Mouse (Mus musculus) CH12.LX (cell line): ENCODE measurements around the gene Klhl8. TPM values are rescaled to one million over a fixed set of nuclear protein-coding genes. Genes with fewer than 3 reads are reported as not detected.

Experiments used
- DNase-seq: peaks from one replicate; pipeline ENCODE4 v3.0.0-alpha.2; 2013; ENCODE audit errors: extremely low read depth
- H3K27ac ChIP-seq: 2 replicates; pipeline ENCODE4 v1.5.1; 2012; ENCODE audit warnings: low read depth, mild to moderate bottlenecking, control low read depth, moderate library complexity; ENCODE audit not compliant: insufficient read depth
- H3K27me3 ChIP-seq: replicated peaks from 2 replicates; pipeline ENCODE3; 2012; ENCODE audit warnings: inconsistent platforms
- H3K36me3 ChIP-seq, 2 experiments: replicated peaks in 1 of 2; 2 replicates each; pipeline versions ENCODE3 to v1.6.1; 2012; ENCODE audit warnings: inconsistent platforms in 1 of 2, low read length in 1 of 2, mild to moderate bottlenecking in 1 of 2, mixed read lengths in 1 of 2, moderate library complexity in 1 of 2; ENCODE audit not compliant: control insufficient read depth in 1 of 2, insufficient read depth in 1 of 2
- H3K4me1 ChIP-seq, 2 experiments: 2 replicates each; pipeline ENCODE4 v1.6.1; 2012; ENCODE audit warnings: inconsistent platforms in 1 of 2, moderate library complexity in 1 of 2; ENCODE audit not compliant: insufficient read depth in 2 of 2, control insufficient read depth in 1 of 2
- H3K4me2 ChIP-seq: 2 replicates; pipeline ENCODE4 v1.6.1; 2012; ENCODE audit warnings: low read depth, mild to moderate bottlenecking, control low read depth; ENCODE audit not compliant: poor library complexity, insufficient read depth, severe bottlenecking
- H3K4me3 ChIP-seq, 3 experiments: fragments of 150-350 bp in 1 of 3; sonication (generic) in 1 of 3; replicated peaks in 1 of 3; 2 replicates each; pipeline versions ENCODE3 to v1.5.1; 2011 to 2012; ENCODE audit warnings: low read depth in 2 of 3, low read length in 2 of 3, mild to moderate bottlenecking in 2 of 3, moderate library complexity in 2 of 3, control low read depth in 1 of 3, improper control_type of control experiment in 1 of 3, inconsistent platforms in 1 of 3, mixed read lengths in 1 of 3; ENCODE audit not compliant: poor library complexity in 1 of 3
- H3K79me2 ChIP-seq: replicated peaks from 2 replicates; pipeline ENCODE4 v1.6.1; 2012; ENCODE audit warnings: mild to moderate bottlenecking, moderate library complexity; ENCODE audit not compliant: control insufficient read depth, poor library complexity, insufficient read depth, severe bottlenecking; ENCODE audit errors: extremely low read depth
- H3K9ac ChIP-seq: 2 replicates; pipeline ENCODE4 v1.6.1; 2012; ENCODE audit warnings: low read depth, mild to moderate bottlenecking, control low read depth, moderate library complexity; ENCODE audit not compliant: insufficient read depth
- H3K9me3 ChIP-seq: replicated peaks from 2 replicates; pipeline ENCODE3; 2012; ENCODE audit warnings: low read length, inconsistent platforms, mixed read lengths
- BHLHE40 ChIP-seq: IDR thresholded peaks from 2 replicates; pipeline ENCODE4 v1.6.1; 2011; ENCODE audit warnings: mild to moderate bottlenecking, low read depth, low read length, improper control_type of control experiment
- CTCF ChIP-seq, 2 experiments: IDR thresholded peaks in 1 of 2; conservative IDR thresholded peaks in 1 of 2; 2 replicates each; pipeline ENCODE4 v1.5.1; 2011 to 2012; ENCODE audit warnings: low read depth in 2 of 2, low read length in 2 of 2, improper control_type of control experiment in 1 of 2, inconsistent platforms in 1 of 2, mild to moderate bottlenecking in 1 of 2, moderate library complexity in 1 of 2
- EP300 ChIP-seq: IDR thresholded peaks from 2 replicates; pipeline ENCODE4 v1.6.1; 2011; ENCODE audit warnings: low read length, improper control_type of control experiment
- ETS1 ChIP-seq: conservative IDR thresholded peaks from 2 replicates; pipeline ENCODE4 v1.6.1; 2012; ENCODE audit warnings: low read depth, mild to moderate bottlenecking, inconsistent platforms, low read length, improper control_type of control experiment, moderate library complexity
- HCFC1 ChIP-seq: IDR thresholded peaks from 2 replicates; pipeline ENCODE4 v1.6.1; 2012; ENCODE audit warnings: low read depth, mild to moderate bottlenecking, inconsistent platforms, low read length, improper control_type of control experiment
- IRF4 ChIP-seq: IDR thresholded peaks from 2 replicates; pipeline ENCODE4 v1.6.1; 2014; ENCODE audit warnings: low read depth, mild to moderate bottlenecking, inconsistent platforms, low read length, improper control_type of control experiment
- JUN ChIP-seq: IDR thresholded peaks from 2 replicates; pipeline ENCODE4 v1.6.1; 2011; ENCODE audit warnings: low read depth, mild to moderate bottlenecking, low read length, improper control_type of control experiment, moderate library complexity; ENCODE audit not compliant: insufficient read depth
- MAFK ChIP-seq: IDR thresholded peaks from 2 replicates; pipeline ENCODE4 v1.6.1; 2011; ENCODE audit warnings: low read length, improper control_type of control experiment; ENCODE audit not compliant: insufficient replicate concordance
- MAX ChIP-seq: IDR thresholded peaks from 2 replicates; pipeline ENCODE4 v1.6.1; 2011; ENCODE audit warnings: low read length, improper control_type of control experiment
- MAZ ChIP-seq: IDR thresholded peaks from 2 replicates; pipeline ENCODE4 v1.6.1; 2012; ENCODE audit warnings: low read depth, mild to moderate bottlenecking, inconsistent platforms, low read length, improper control_type of control experiment, moderate library complexity
- MXI1 ChIP-seq: IDR thresholded peaks from 2 replicates; pipeline ENCODE4 v1.6.1; 2011; ENCODE audit warnings: mild to moderate bottlenecking, low read depth, low read length, improper control_type of control experiment
- MYC ChIP-seq: IDR thresholded peaks from 2 replicates; pipeline ENCODE4 v1.6.1; 2011; ENCODE audit warnings: low read depth, mild to moderate bottlenecking, improper control_type of control experiment, low read length
- NRF1 ChIP-seq: IDR thresholded peaks from 2 replicates; pipeline ENCODE4 v1.6.1; 2014; ENCODE audit warnings: low read depth, mild to moderate bottlenecking, inconsistent platforms, low read length, improper control_type of control experiment, moderate library complexity
- PAX5 ChIP-seq: IDR thresholded peaks from 2 replicates; pipeline ENCODE4 v1.6.1; 2012; ENCODE audit warnings: low read length, inconsistent platforms, mixed read lengths
- POLR2AphosphoS2 ChIP-seq: IDR thresholded peaks from 2 replicates; pipeline ENCODE4 v1.6.1; 2011; ENCODE audit warnings: low read depth, low read length, improper control_type of control experiment
- RCOR1 ChIP-seq: conservative IDR thresholded peaks from 2 replicates; pipeline ENCODE4 v1.6.1; 2012; ENCODE audit warnings: low read depth, mild to moderate bottlenecking, inconsistent platforms, low read length, improper control_type of control experiment
- SMC3 ChIP-seq: IDR thresholded peaks from 2 replicates; pipeline ENCODE4 v1.6.1; 2011; ENCODE audit warnings: low read depth, low read length, improper control_type of control experiment
- TBP ChIP-seq: conservative IDR thresholded peaks from 2 replicates; pipeline ENCODE4 v1.6.1; 2011; ENCODE audit warnings: low read depth, low read length, improper control_type of control experiment
- TCF12 ChIP-seq: IDR thresholded peaks from 2 replicates; pipeline ENCODE4 v1.6.1; 2014; ENCODE audit warnings: low read depth, mild to moderate bottlenecking, inconsistent platforms, low read length, improper control_type of control experiment
- ZC3H11A ChIP-seq: IDR thresholded peaks from 2 replicates; pipeline ENCODE4 v1.6.1; 2012; ENCODE audit warnings: low read depth, mild to moderate bottlenecking, inconsistent platforms, low read length, improper control_type of control experiment
- ZKSCAN1 ChIP-seq: IDR thresholded peaks from 2 replicates; pipeline ENCODE4 v1.6.1; 2012; ENCODE audit warnings: low read depth, inconsistent platforms, low read length, improper control_type of control experiment, borderline replicate concordance
- dilution Hi-C: fragments of 300-500 bp; cut with MboI; formaldehyde crosslinking; loops from 2 replicates; pipeline ENCODE4 v1.14.3; 2020; ENCODE audit warnings: low sequenced_read_pairs; ENCODE audit not compliant: extremely low pct_unique_long_range_greater_than_20kb, extremely low pct_ligation_motif_present
- in situ Hi-C: fragments of 300-500 bp; cut with MboI; formaldehyde crosslinking; loops from 3 replicates; pipeline ENCODE4 v1.14.3; 2019; ENCODE audit warnings: low sequenced_read_pairs, low pct_ligation_motif_present, low pct_unique_long_range_greater_than_20kb, mixed read lengths
- polyA plus RNA-seq: library from polyadenylated mRNA; unstranded; fragments of >175 nt; gene quantifications from 2 replicates; pipeline ENCODE4 v1.2.1, GENCODE M21; 2012; ENCODE audit warnings: low read depth; ENCODE audit not compliant: insufficient read length
- total RNA-seq, 2 experiments: library from RNA; depleted of rRNA; stranded (reverse); fragments of 300-350 nt in 1 of 2; fragments of >200 nt in 1 of 2; gene quantifications; 2 replicates each; pipeline ENCODE4 v1.2.3; 2012 to 2014

Klhl8 gene
- total and polyA plus RNA-seq, 3 experiments, result 3.4 to 15.6 (median 5.4) TPM

GRCm38 (mm10) chr5:103863759-103864158, 47.3 kb downstream of the Klhl8 start:
- Histone ChIP-seq H3K27ac (no peak overlapping the region), H3K4me1 (peaks cover 0 to 12% of the 10 kb centered on the region in 2 experiments; a peak in 2 of 4 replicates), H3K36me3 (peaks cover 41 to 63% of the 10 kb centered on the region in 2 experiments), H3K27me3 (no peaks in the 10 kb centered on the region), H3K79me2 (no peaks in the 10 kb centered on the region), H3K4me3 (no peak overlapping the region), H3K9ac (no peak overlapping the region), H3K4me2 (no peak overlapping the region), H3K9me3 (no peaks in the 10 kb centered on the region)
- dilution Hi-C loops (no loop called here), in situ Hi-C loops (no loop called here)
- TF ChIP-seq ZKSCAN1 (no peak), HCFC1 (no peak), ZC3H11A (no peak), MAZ (no peak), PAX5 (no peak), ETS1 (no peak), BHLHE40 (no peak), MYC (no peak), MAX (no peak), POLR2AphosphoS2 (no peak), MAFK (no peak), RCOR1 (no peak)
- DNase-seq, result no peak

- Histone ChIP-seq H3K4me1 (peaks cover 4 to 23% of the 10 kb centered on the region in 2 experiments), H3K27ac (no peak overlapping the region), H3K4me2 (no peak overlapping the region), H3K36me3 (peaks cover 35 to 62% of the 10 kb centered on the region in 2 experiments), H3K4me3 (no peak overlapping the region), H3K9ac (no peak overlapping the region), H3K27me3 (no peaks in the 10 kb centered on the region), H3K9me3 (no peaks in the 10 kb centered on the region), H3K79me2 (no peaks in the 10 kb centered on the region)
- in situ Hi-C loops (no loop called here), dilution Hi-C loops (no loop called here)
- no peak for DNase-seq
- no peak for TF ChIP-seq EP300
- TF ChIP-seq CTCF (conservative IDR thresholded peaks at IDR 0.05 in 1 of 2, IDR thresholded peaks at IDR 0.05 in 1 of 2; ENCODE audit: low read depth in 2 of 2, low read length in 2 of 2), result no peak
- TF ChIP-seq TCF12, result no peak
- TF ChIP-seq NRF1, result no peak
- TF ChIP-seq MAX, result no peak
- TF ChIP-seq BHLHE40, result no peak
- no peak for TF ChIP-seq SMC3
- no peak for TF ChIP-seq RCOR1
- TF ChIP-seq ETS1, result no peak
- TF ChIP-seq TBP, result no peak
- TF ChIP-seq MXI1, result no peak
- no peak for TF ChIP-seq IRF4
- no peak for TF ChIP-seq JUN
Measured at GRCm38 (mm10) chr5:103860622-103861021, 50.4 kb downstream of the Klhl8 start.
